Mouse (Mus musculus): ENCODE measurements at regions not wholly inside any gene's neighbourhood (a gene's known extent, or its start where the extent isn't known, plus 50 kb on each side); places are given as distances from the start of the nearest gene placed in this dataset.
A peak's percentile ranks its signal among the peaks of the same experiment; 100 is the strongest.
"Not testable (repeated sequence)": the region's sequence is repeated elsewhere in the genome, so short reads cannot be mapped to it uniquely, and the experiment has no call there.

DNA sequence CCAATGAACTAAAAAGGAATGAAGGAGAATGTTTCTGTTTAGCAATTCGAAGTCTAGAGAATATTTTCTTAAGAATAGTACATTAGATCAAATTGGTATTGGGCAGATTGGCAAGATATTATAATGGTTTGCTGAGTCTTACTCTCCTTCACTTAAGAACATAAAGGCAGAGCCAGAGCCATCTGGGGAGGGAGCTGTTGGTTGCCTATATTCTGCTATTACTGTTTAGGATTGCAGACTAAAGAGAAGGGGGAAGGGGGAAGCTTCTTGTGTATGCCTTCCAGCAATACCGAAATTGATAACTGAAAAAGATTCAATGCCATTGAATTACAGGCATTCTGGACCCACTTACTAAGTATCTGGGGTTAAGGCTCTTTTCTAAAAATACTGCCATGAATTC, 171.1 kb upstream of the Edil3 start:
- Histone ChIP-seq H3K27ac (ENCODE audit: low read depth, low read length) (no peak overlapping the region), H3K4me2 (replicated peaks; ENCODE audit: low read depth, low read length) (no peak overlapping the region), H3K9me3 (ENCODE audit: control insufficient read depth, low read length) (no peaks in the 10 kb centered on the region), H3K4me3 (ENCODE audit: low read depth, low read length) (no peak overlapping the region), H3K27me3 (ENCODE audit: control insufficient read depth, insufficient read depth, low read length) (no peaks in the 10 kb centered on the region), H3K9ac (ENCODE audit: low read depth, low read length) (no peak overlapping the region), H3K36me3 (ENCODE audit: control insufficient read depth, insufficient read depth, low read length) (no peaks in the 10 kb centered on the region), H3K4me1 (replicated peaks; ENCODE audit: control insufficient read depth, insufficient read depth, low read length) (no peaks in the 10 kb centered on the region)
- DNase-seq (ENCODE audit: low spot score), result no peak
- no peak for ATAC-seq (ENCODE audit: low FRiP score)
- WGBS, result 81% methylated on average over 2 of the region's 2 CpGs

GRCm38 (mm10) chr13:88651036-88651435, 170.2 kb upstream of the Edil3 start:
- Histone ChIP-seq H3K4me1 (replicated peaks; ENCODE audit: control insufficient read depth, insufficient read depth, low read length) (no peaks in the 10 kb centered on the region), H3K36me3 (ENCODE audit: control insufficient read depth, insufficient read depth, low read length) (no peaks in the 10 kb centered on the region), H3K27me3 (ENCODE audit: control insufficient read depth, insufficient read depth, low read length) (no peaks in the 10 kb centered on the region), H3K9ac (ENCODE audit: low read depth, low read length) (no peak overlapping the region), H3K4me2 (replicated peaks; ENCODE audit: low read depth, low read length) (no peak overlapping the region), H3K4me3 (ENCODE audit: low read depth, low read length) (no peak overlapping the region), H3K9me3 (ENCODE audit: control insufficient read depth, low read length) (no peaks in the 10 kb centered on the region), H3K27ac (ENCODE audit: low read depth, low read length) (no peak overlapping the region)
- DNase-seq (ENCODE audit: low spot score), result peak; percentile 1
- 0 out of 2 replicates have a peak, but pooled peaks have one; percentile 26 for ATAC-seq (ENCODE audit: low FRiP score)
- WGBS, result 64% methylated on average over 2 of the region's 2 CpGs

GRCm38 (mm10) chr13:88655030-88655429, 166.2 kb upstream of the Edil3 start:
- no peak for DNase-seq (ENCODE audit: low spot score)
- no peak overlapping the region for H3K9ac ChIP-seq (ENCODE audit: low read depth, low read length)
- no peak overlapping the region for H3K4me2 ChIP-seq (replicated peaks; ENCODE audit: low read depth, low read length)
- 87% methylated on average over 3 of the region's 3 CpGs for WGBS
- no peak for ATAC-seq (ENCODE audit: low FRiP score)
- H3K4me1 ChIP-seq (replicated peaks; ENCODE audit: control insufficient read depth, insufficient read depth, low read length), result no peaks in the 10 kb centered on the region
- H3K9me3 ChIP-seq (ENCODE audit: control insufficient read depth, low read length), result no peaks in the 10 kb centered on the region
- H3K36me3 ChIP-seq (ENCODE audit: control insufficient read depth, insufficient read depth, low read length), result no peaks in the 10 kb centered on the region
- no peak overlapping the region for H3K4me3 ChIP-seq (ENCODE audit: low read depth, low read length)
- H3K27ac ChIP-seq (ENCODE audit: low read depth, low read length), result no peak overlapping the region
- no peaks in the 10 kb centered on the region for H3K27me3 ChIP-seq (ENCODE audit: control insufficient read depth, insufficient read depth, low read length)

- WGBS, result 97% methylated on average over 5 of the region's 5 CpGs
- no peaks in the 10 kb centered on the region for H3K27me3 ChIP-seq (ENCODE audit: control insufficient read depth, insufficient read depth, low read length)
- no peak for ATAC-seq (ENCODE audit: low FRiP score)
- no peak overlapping the region for H3K27ac ChIP-seq (ENCODE audit: low read depth, low read length)
- H3K4me3 ChIP-seq (ENCODE audit: low read depth, low read length), result no peak overlapping the region
- H3K9ac ChIP-seq (ENCODE audit: low read depth, low read length), result no peak overlapping the region
- no peak for DNase-seq (ENCODE audit: low spot score)
- no peaks in the 10 kb centered on the region for H3K9me3 ChIP-seq (ENCODE audit: control insufficient read depth, low read length)
- H3K4me1 ChIP-seq (replicated peaks; ENCODE audit: control insufficient read depth, insufficient read depth, low read length), result no peaks in the 10 kb centered on the region
- H3K4me2 ChIP-seq (replicated peaks; ENCODE audit: low read depth, low read length), result no peak overlapping the region
- H3K36me3 ChIP-seq (ENCODE audit: control insufficient read depth, insufficient read depth, low read length), result no peaks in the 10 kb centered on the region
These were observed 145.4 kb upstream of the Edil3 start for GRCm38 (mm10) chr13:88675835-88676234.

DNA sequence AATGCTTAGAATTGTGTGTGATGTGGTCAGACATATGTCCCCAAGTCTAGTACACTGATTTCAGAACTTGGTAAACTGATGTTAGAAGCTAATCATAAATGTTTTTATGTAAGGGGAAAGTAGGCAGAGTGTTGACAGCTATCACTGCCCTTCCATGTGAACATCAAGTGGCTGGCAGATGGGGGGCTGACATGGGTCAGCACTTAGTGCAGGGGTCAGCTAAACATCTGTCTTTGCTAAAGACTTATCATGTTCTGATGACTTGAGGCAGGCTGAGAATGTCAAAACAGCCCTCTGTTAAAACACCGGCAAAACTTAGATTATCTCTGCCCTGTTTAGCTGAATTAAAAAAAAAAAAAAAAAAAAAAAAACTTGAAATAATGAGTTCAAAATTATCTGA, 116.7 kb upstream of the Edil3 start:
- H3K9ac ChIP-seq (ENCODE audit: low read depth, low read length), result no peak overlapping the region
- no peaks in the 10 kb centered on the region for H3K36me3 ChIP-seq (ENCODE audit: control insufficient read depth, insufficient read depth, low read length)
- H3K27ac ChIP-seq (ENCODE audit: low read depth, low read length), result no peak overlapping the region
- H3K4me2 ChIP-seq (replicated peaks; ENCODE audit: low read depth, low read length), result no peak overlapping the region
- no peak overlapping the region for H3K4me3 ChIP-seq (ENCODE audit: low read depth, low read length)
- WGBS, result 50% methylated on average over 1 of the region's 1 CpGs
- peak; percentile 14 for DNase-seq (ENCODE audit: low spot score)
- no peaks in the 10 kb centered on the region for H3K4me1 ChIP-seq (replicated peaks; ENCODE audit: control insufficient read depth, insufficient read depth, low read length)
- H3K9me3 ChIP-seq (ENCODE audit: control insufficient read depth, low read length), result no peaks in the 10 kb centered on the region
- no peak for ATAC-seq (ENCODE audit: low FRiP score)
- no peaks in the 10 kb centered on the region for H3K27me3 ChIP-seq (ENCODE audit: control insufficient read depth, insufficient read depth, low read length)

GRCm38 (mm10) chr13:88729626-88730025, 91.6 kb upstream of the Edil3 start:
- H3K27ac ChIP-seq (ENCODE audit: low read depth, low read length); H3K4me1 ChIP-seq (replicated peaks; ENCODE audit: control insufficient read depth, insufficient read depth, low read length); DNase-seq (ENCODE audit: low spot score); H3K4me2 ChIP-seq (replicated peaks; ENCODE audit: low read depth, low read length); ATAC-seq (ENCODE audit: low FRiP score); H3K27me3 ChIP-seq (ENCODE audit: control insufficient read depth, insufficient read depth, low read length); H3K36me3 ChIP-seq (ENCODE audit: control insufficient read depth, insufficient read depth, low read length); H3K9me3 ChIP-seq (ENCODE audit: control insufficient read depth, low read length); H3K4me3 ChIP-seq (ENCODE audit: low read depth, low read length); H3K9ac ChIP-seq (ENCODE audit: low read depth, low read length): not testable (repeated sequence)
- WGBS, result 92% methylated on average over 2 of the region's 2 CpGs

DNA sequence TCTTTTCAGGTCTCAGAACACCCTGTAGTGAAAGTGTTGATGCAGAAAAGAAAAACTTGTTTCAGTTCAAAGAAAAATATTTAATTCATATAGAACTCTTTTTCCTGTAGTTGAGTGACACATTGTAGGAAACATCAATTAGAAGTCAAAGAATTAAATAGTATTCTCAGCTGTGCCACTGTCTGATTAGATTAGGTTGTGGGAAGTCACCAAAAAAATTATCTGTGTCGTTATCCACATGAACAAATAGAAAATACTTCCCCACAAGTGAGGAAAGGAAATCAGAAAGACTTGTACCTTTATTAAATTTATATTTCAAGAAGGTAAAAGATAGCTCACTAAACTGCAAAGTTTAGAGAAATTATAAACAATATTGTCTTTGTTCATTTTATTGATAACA, 71.4 kb upstream of the Edil3 start:
- DNase-seq (ENCODE audit: low spot score) (no peak), ATAC-seq (ENCODE audit: low FRiP score) (no peak)
- Histone ChIP-seq H3K4me3 (ENCODE audit: low read depth, low read length) (no peak overlapping the region), H3K9me3 (ENCODE audit: control insufficient read depth, low read length) (no peaks in the 10 kb centered on the region), H3K27me3 (ENCODE audit: control insufficient read depth, insufficient read depth, low read length) (no peaks in the 10 kb centered on the region), H3K9ac (ENCODE audit: low read depth, low read length) (no peak overlapping the region), H3K4me1 (replicated peaks; ENCODE audit: control insufficient read depth, insufficient read depth, low read length) (no peaks in the 10 kb centered on the region), H3K36me3 (ENCODE audit: control insufficient read depth, insufficient read depth, low read length) (no peaks in the 10 kb centered on the region), H3K27ac (ENCODE audit: low read depth, low read length) (no peak overlapping the region), H3K4me2 (replicated peaks; ENCODE audit: low read depth, low read length) (no peak overlapping the region)
- WGBS, result 81% methylated on average over 1 of the region's 1 CpGs

Data from hindbrain, embryonic 11.5 days (tissue).